Mouse (Mus musculus) heart, adult 2 months (tissue): Measurements from ENCODE around the gene Hint3.

Experiments used
- CTCF ChIP-seq: fragments of 200-600 bp; IDR thresholded peaks from 2 replicates; pipeline ENCODE4 v1.8.1; 2022; ENCODE audit warnings: antibody characterized with exemption, mild to moderate bottlenecking, moderate library complexity
- EP300 ChIP-seq: fragments of 200-500 bp; IDR thresholded peaks from 2 replicates; pipeline ENCODE4 v1.6.1; 2011; ENCODE audit warnings: low read depth, low read length, control low read depth; ENCODE audit not compliant: insufficient read depth

- TF ChIP-seq EP300 (no peak), CTCF (no peak)
Measured at GRCm38 (mm10) chr10:30577670-30578280, 51.7 kb downstream of the Hint3 start.
